8 mouse cellular contexts compared by ENCODE assay signal in genomic region chr2:85061107-85061541, GRCm38 (mm10). TPM values are rescaled to one million over a fixed set of nuclear protein-coding genes. Genes with fewer than 3 reads are reported as not detected.
DNase-seq lines count a peak whose midpoint lies in the region; ATAC-seq and TF ChIP-seq lines count a peak whose summit lies in the region.

No protein-coding gene starts in this region.

- H3K9ac ChIP-seq in embryonic facial prominence, embryonic 14.5 days (ENCODE audit: low read depth, low read length) = peak overlapping the region; percentile 61
- H3K9ac ChIP-seq in intestine, embryonic 14.5 days (ENCODE audit: low read length) = peak overlapping the region; percentile 31; the same call in 1 of the 2 replicates
- peak overlapping the region; percentile 37; the same call in 1 of the 2 replicates for H3K9ac ChIP-seq in liver, embryonic 15.5 days

- peak; percentile 24; the same call in 1 of the 2 replicates for ATAC-seq in embryonic facial prominence, embryonic 14.5 days (ENCODE audit: low read depth)
- peak; percentile 60 for ATAC-seq in intestine, embryonic 14.5 days (replicated peaks; ENCODE audit: low FRiP score, low TSS enrichment, low read depth)
- ATAC-seq in liver, embryonic 15.5 days (ENCODE audit: insufficient read depth) = peak; percentile 33
- no peak for ATAC-seq in monocyte, adult 5-6 weeks (replicated peaks; ENCODE audit: insufficient number of reproducible peaks, low FRiP score, low TSS enrichment, poor library complexity, severe bottlenecking)

- peak overlapping the region; percentile 74 for H3K4me2 ChIP-seq in embryonic facial prominence, embryonic 14.5 days (ENCODE audit: low read depth, low read length)
- H3K4me2 ChIP-seq in intestine, embryonic 14.5 days (ENCODE audit: low read length) = peak overlapping the region; percentile 55
- peak overlapping the region; percentile 60 for H3K4me2 ChIP-seq in liver, embryonic 15.5 days

- no peaks in the 10 kb centered on the region for H3K36me3 ChIP-seq in thymus, adult 2 months (ENCODE audit: control insufficient read depth, insufficient read depth, low read length)
- H3K36me3 ChIP-seq in embryonic facial prominence, embryonic 14.5 days (ENCODE audit: control insufficient read depth, insufficient read depth, low read length) = peaks cover 87% of the 10 kb centered on the region
- peaks cover 81% of the 10 kb centered on the region for H3K36me3 ChIP-seq in intestine, embryonic 14.5 days (ENCODE audit: control insufficient read depth, insufficient read depth, low read length)
- peaks cover 19% of the 10 kb centered on the region; the same call in 1 of the 2 replicates for H3K36me3 ChIP-seq in liver, embryonic 15.5 days (replicated peaks)

- no peaks in the 10 kb centered on the region for H3K27me3 ChIP-seq in thymus, adult 2 months (ENCODE audit: control insufficient read depth, insufficient read depth, low read length)
- no peaks in the 10 kb centered on the region for H3K27me3 ChIP-seq in embryonic facial prominence, embryonic 14.5 days (replicated peaks; ENCODE audit: control insufficient read depth, insufficient read depth, low read length)
- no peaks in the 10 kb centered on the region for H3K27me3 ChIP-seq in intestine, embryonic 14.5 days (replicated peaks; ENCODE audit: control insufficient read depth, insufficient read depth, low read length)
- no peaks in the 10 kb centered on the region for H3K27me3 ChIP-seq in liver, embryonic 15.5 days

- peak overlapping the region; percentile 51 for H3K4me3 ChIP-seq in thymus, adult 2 months (ENCODE audit: control insufficient read depth, insufficient read depth, low read length)
- H3K4me3 ChIP-seq in embryonic facial prominence, embryonic 14.5 days (ENCODE audit: low read depth, low read length) = peak overlapping the region; percentile 39
- peak overlapping the region; percentile 27 for H3K4me3 ChIP-seq in intestine, embryonic 14.5 days (ENCODE audit: low read depth, low read length)
- peak overlapping the region; percentile 54 for H3K4me3 ChIP-seq in liver, embryonic 15.5 days (replicated peaks)

- TF ChIP-seq CTCF in thymus, adult 2 months (IDR thresholded peaks at IDR 0.05; ENCODE audit: borderline replicate concordance, control insufficient read depth, extremely low read depth, insufficient read depth, low read length, poor library complexity) = no peak

- H3K9me3 ChIP-seq in embryonic facial prominence, embryonic 14.5 days (ENCODE audit: control insufficient read depth, low read length) = no peaks in the 10 kb centered on the region
- no peaks in the 10 kb centered on the region for H3K9me3 ChIP-seq in intestine, embryonic 14.5 days (ENCODE audit: control insufficient read depth, low read length)
- H3K9me3 ChIP-seq in liver, embryonic 15.5 days (replicated peaks) = no peaks in the 10 kb centered on the region

- no peak overlapping the region for H3K27ac ChIP-seq in thymus, adult 2 months (ENCODE audit: control insufficient read depth, insufficient read depth, low read length)
- peak overlapping the region; percentile 68 for H3K27ac ChIP-seq in embryonic facial prominence, embryonic 14.5 days (replicated peaks; ENCODE audit: low read depth, low read length)
- H3K27ac ChIP-seq in intestine, embryonic 14.5 days (ENCODE audit: low read depth) = peak overlapping the region; percentile 47; the same call in 1 of the 2 replicates
- H3K27ac ChIP-seq in liver, embryonic 15.5 days (replicated peaks) = peak overlapping the region; percentile 48; the same call in 1 of the 2 replicates

- peaks cover 8% of the 10 kb centered on the region for H3K4me1 ChIP-seq in thymus, adult 2 months (replicated peaks; ENCODE audit: control insufficient read depth, insufficient read depth, low read length)
- peaks cover 16% of the 10 kb centered on the region for H3K4me1 ChIP-seq in embryonic facial prominence, embryonic 14.5 days (ENCODE audit: control insufficient read depth, insufficient read depth, low read length)
- H3K4me1 ChIP-seq in intestine, embryonic 14.5 days (replicated peaks; ENCODE audit: control insufficient read depth, insufficient read depth, low read length) = peaks cover 15% of the 10 kb centered on the region
- peaks cover 19% of the 10 kb centered on the region; the same call in 1 of the 2 replicates for H3K4me1 ChIP-seq in liver, embryonic 15.5 days (replicated peaks)

- no peak for DNase-seq in thymus, adult 2 months
- DNase-seq in thymus, postnatal 0 days (ENCODE audit: low spot score) = no peak
- no peak for DNase-seq in embryonic facial prominence, embryonic 14.5 days (ENCODE audit: low spot score)
- DNase-seq in intestine, embryonic 14.5 days (ENCODE audit: low spot score) = no peak
- no peak for DNase-seq in layer of hippocampus, postnatal 14 days (ENCODE audit: low spot score in 2 of 2)
- no peak for DNase-seq in right cerebral cortex, postnatal 4 days

- 24% methylated on average over 10 of the region's 10 CpGs for WGBS in thymus, adult 2 months
- 25% methylated on average over 10 of the region's 10 CpGs for WGBS in embryonic facial prominence, embryonic 14.5 days
- WGBS in intestine, embryonic 14.5 days = 20% methylated on average over 10 of the region's 10 CpGs
- 40% methylated on average over 10 of the region's 10 CpGs for WGBS in liver, embryonic 15.5 days (ENCODE audit: insufficient replicate concordance)

- TF ChIP-seq POLR2A in thymus, adult 2 months (IDR thresholded peaks at IDR 0.05; ENCODE audit: control insufficient read depth, extremely low read depth, insufficient read depth, low read length, poor library complexity) = no peak

RNA-seq across cellular contexts. Expression of gene Tnks1bp1, which starts 13.3 kb away (rescaled TPM):
- polyA plus RNA-seq in thymus, adult 2 months (2012; rRNA removed) = 32.5 and 36.9 TPM in 2 replicates
- polyA plus RNA-seq in thymus, postnatal 0 days (2015; fragmentation: Nextera tagmentation; extraction: Ambion mirVana) = 8.1 and 8.5 TPM in 2 replicates
- 14.7 and 16.6 TPM in 2 replicates for polyA plus RNA-seq in embryonic facial prominence, embryonic 14.5 days (2014; fragmentation: Nextera tagmentation; extraction: Ambion mirVana)
- polyA plus RNA-seq in intestine, embryonic 14.5 days (2014; fragmentation: Nextera tagmentation; extraction: Ambion mirVana) = 11.7 and 15.3 TPM in 2 replicates
- polyA plus RNA-seq in liver, embryonic 15.5 days (2015; fragmentation: Nextera tagmentation; extraction: Ambion mirVana) = 4.8 and 5.1 TPM in 2 replicates
- 7.1 to 18.7 TPM (median 10.0 TPM) in 3 replicates for total RNA-seq in monocyte, adult 5-6 weeks (2017)
- total RNA-seq in layer of hippocampus, postnatal 14 days (2021) = 100 to 1,000 TPM; 128 to 141 TPM

RNA-seq across cellular contexts. Expression of gene P2rx3, which starts 23.9 kb away (rescaled TPM):
- 0.38 and 0.54 TPM in 2 replicates for polyA plus RNA-seq in thymus, adult 2 months (2012; rRNA removed)
- 0.30 and 0.31 TPM in 2 replicates for polyA plus RNA-seq in thymus, postnatal 0 days (2015; fragmentation: Nextera tagmentation; extraction: Ambion mirVana)
- 6.7 and 7.0 TPM in 2 replicates for polyA plus RNA-seq in embryonic facial prominence, embryonic 14.5 days (2014; fragmentation: Nextera tagmentation; extraction: Ambion mirVana)
- 0.62 and 2.0 TPM in 2 replicates for polyA plus RNA-seq in intestine, embryonic 14.5 days (2014; fragmentation: Nextera tagmentation; extraction: Ambion mirVana)
- polyA plus RNA-seq in liver, embryonic 15.5 days (2015; fragmentation: Nextera tagmentation; extraction: Ambion mirVana) = 0.25 and 0.30 TPM in 2 replicates
- 0.29 TPM in 1 of 3 replicates, not detected in the others for total RNA-seq in monocyte, adult 5-6 weeks (2017)
- total RNA-seq in layer of hippocampus, postnatal 14 days (2021) = 1 to 10 TPM; 2.8 to 3.4 TPM

RNA-seq across cellular contexts. Expression of gene Ssrp1, which starts 24.1 kb away (rescaled TPM):
- 248 and 287 TPM in 2 replicates for polyA plus RNA-seq in thymus, adult 2 months (2012; rRNA removed)
- polyA plus RNA-seq in thymus, postnatal 0 days (2015; fragmentation: Nextera tagmentation; extraction: Ambion mirVana) = 221 and 245 TPM in 2 replicates
- 217 and 272 TPM in 2 replicates for polyA plus RNA-seq in embryonic facial prominence, embryonic 14.5 days (2014; fragmentation: Nextera tagmentation; extraction: Ambion mirVana)
- polyA plus RNA-seq in intestine, embryonic 14.5 days (2014; fragmentation: Nextera tagmentation; extraction: Ambion mirVana) = 308 and 334 TPM in 2 replicates
- polyA plus RNA-seq in liver, embryonic 15.5 days (2015; fragmentation: Nextera tagmentation; extraction: Ambion mirVana) = 145 and 148 TPM in 2 replicates
- 113 to 215 TPM (median 119 TPM) in 3 replicates for total RNA-seq in monocyte, adult 5-6 weeks (2017)
- total RNA-seq in layer of hippocampus, postnatal 14 days (2021) = 100 to 1,000 TPM; 104 TPM
